In genomic region chr10:127092742-127093141, GRCm38 (mm10) we compare ENCODE assay signal across 26 mouse cellular contexts. TPM values are rescaled to one million over a fixed set of nuclear protein-coding genes. Genes with fewer than 3 reads are reported as not detected.
"Had no signal": no experiment of that assay in that cellular context is flagged by ENCODE, and none has a peak within 500 bp of the region (broad histone marks: within the 10 kb centered on the region; RNA-seq: fewer than 3 reads in every experiment).

No protein-coding gene starts in this region.

- H3K4me3 ChIP-seq: gastrocnemius, adult 2 months; heart, embryonic 12.5 days; hindbrain, embryonic 10.5 days; hindbrain, embryonic 12.5 days; intestine, embryonic 15.5 days; left cerebral cortex, adult 2 months; limb, embryonic 12.5 days; liver, embryonic 13.5 days; liver, embryonic 15.5 days had no signal

- ATAC-seq: hindbrain, embryonic 16.5 days; inflammation-experienced regulatory T-cells, adult 6 months; intestine, postnatal 0 days had no signal

- DNase-seq: gastrocnemius, adult 2 months; gastrocnemius, postnatal 10 days; gastrocnemius, postnatal 25 days; heart, adult 18-20 months; heart, postnatal 10 days; heart, postnatal 4 days; kidney, adult 18-20 months; kidney, adult 8-10 months; kidney, postnatal 10 days; kidney, postnatal 25 days; kidney, postnatal 4 days; liver, embryonic 13.5 days had no signal

- H3K27ac ChIP-seq: gastrocnemius, adult 2 months; heart, embryonic 10.5 days; hindbrain, embryonic 10.5 days; hindbrain, embryonic 12.5 days; hindbrain, embryonic 14.5 days; intestine, embryonic 15.5 days; left cerebral cortex, adult 2 months; limb, embryonic 10.5 days; limb, embryonic 12.5 days; liver, embryonic 13.5 days; liver, embryonic 15.5 days had no signal

- H3K36me3 ChIP-seq: intestine, embryonic 15.5 days had no signal

RNA-seq across cellular contexts. Expression of gene Agap2, which starts 17.7 kb away (rescaled TPM):
- polyA plus RNA-seq: limb, embryonic 12.5 days had no signal

RNA-seq across cellular contexts. Expression of gene March9, which starts 32.8 kb away (rescaled TPM):
- total RNA-seq: granulocyte monocyte progenitor cell, adult 5-6 weeks had no signal
